Mouse (Mus musculus) kidney, adult 2 months (tissue): ENCODE results near the gene Il9r.

ENCODE experiments used
- CTCF ChIP-seq: fragments of 200-500 bp; conservative IDR thresholded peaks from 2 replicates; pipeline ENCODE4 v1.5.1; 2011; ENCODE audit warnings: low read depth, mild to moderate bottlenecking, control low read depth, low read length, moderate library complexity, mixed read lengths; ENCODE audit not compliant: insufficient read depth, insufficient read length
- POLR2A ChIP-seq: fragments of 200-500 bp; IDR thresholded peaks from one replicate; pipeline ENCODE4 v1.6.1; 2011; ENCODE audit warnings: low read depth, low read length, control low read depth

DNA sequence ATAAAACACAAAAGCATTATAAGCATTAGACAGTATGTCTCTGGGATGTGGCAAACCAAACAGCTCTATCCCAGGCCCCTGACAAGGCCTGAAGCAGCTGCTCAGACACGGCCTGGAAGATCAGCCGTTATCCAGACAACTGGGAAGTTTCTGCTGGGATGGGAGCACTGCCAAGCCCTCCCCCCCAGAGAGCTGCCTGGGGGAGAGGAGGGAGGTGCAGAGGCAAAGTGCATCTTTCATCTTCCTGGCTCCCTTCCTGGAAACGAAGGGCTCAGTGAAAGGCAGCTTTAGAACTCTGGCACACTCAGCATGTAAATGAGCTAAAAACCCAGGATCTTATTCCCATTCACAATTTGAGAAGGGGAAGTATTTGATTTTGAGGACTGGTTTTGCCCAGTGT lies 35.6 kb upstream of the Il9r start:
- TF ChIP-seq POLR2A (no peak), CTCF (no peak)
